Mouse (Mus musculus) small intestine, adult 2 months (tissue): ENCODE measurements around the gene Itgav. TPM values are rescaled to one million over a fixed set of nuclear protein-coding genes. Genes with fewer than 3 reads are reported as not detected.

ENCODE experiments used
- H3K27ac ChIP-seq: fragments of 200-500 bp; 2 replicates; pipeline ENCODE4 v1.5.1; 2012; ENCODE audit warnings: low read depth, low read length, control low read depth, inconsistent platforms; ENCODE audit not compliant: insufficient read depth
- H3K27me3 ChIP-seq: fragments of 200-500 bp; 2 replicates; pipeline ENCODE4 v1.6.1; 2012; ENCODE audit warnings: mild to moderate bottlenecking, moderate library complexity, low read length, inconsistent platforms; ENCODE audit not compliant: control insufficient read depth, insufficient read depth
- H3K36me3 ChIP-seq: fragments of 200-500 bp; 2 replicates; pipeline ENCODE4 v1.6.1; 2012; ENCODE audit warnings: mild to moderate bottlenecking, low read length, control low read depth, inconsistent platforms; ENCODE audit not compliant: control insufficient read depth, insufficient read depth
- H3K4me1 ChIP-seq: fragments of 200-500 bp; 2 replicates; pipeline ENCODE4 v1.6.1; 2012; ENCODE audit warnings: low read length, inconsistent platforms, mixed read lengths; ENCODE audit not compliant: control insufficient read depth, insufficient read depth, insufficient read length
- H3K4me3 ChIP-seq: fragments of 200-500 bp; 2 replicates; pipeline ENCODE4 v1.5.1; 2012; ENCODE audit warnings: low read depth, mild to moderate bottlenecking, control low read depth, inconsistent platforms, low read length, moderate library complexity
- CTCF ChIP-seq: fragments of 200-500 bp; IDR thresholded peaks from 2 replicates; pipeline ENCODE4 v1.5.1; 2012; ENCODE audit warnings: low read depth, mild to moderate bottlenecking, control low read depth, inconsistent platforms, low read length, moderate library complexity, mixed read lengths; ENCODE audit not compliant: insufficient replicate concordance, insufficient read length; ENCODE audit errors: extremely low read depth
- POLR2A ChIP-seq: fragments of 200-500 bp; IDR thresholded peaks from 2 replicates; pipeline ENCODE4 v1.6.1; 2012; ENCODE audit warnings: low read depth, mild to moderate bottlenecking, control low read depth, inconsistent platforms, low read length, moderate library complexity
- WGBS: fragments of 180-500 bp; shearing (Covaris S2); methylation state at CpG from one replicate; pipeline ENCODE4 v1.1.7; 2018; 5-methylcytosine and 5-hydroxymethylcytosine counted together
- polyA plus RNA-seq: library from polyadenylated mRNA; depleted of rRNA; stranded (reverse); fragments of >200 nt; gene quantifications from 2 replicates; pipeline ENCODE4 v1.2.3, GENCODE M21; 2012

Gene Itgav
- polyA plus RNA-seq, 1 experiment, result 43.9 TPM

DNA sequence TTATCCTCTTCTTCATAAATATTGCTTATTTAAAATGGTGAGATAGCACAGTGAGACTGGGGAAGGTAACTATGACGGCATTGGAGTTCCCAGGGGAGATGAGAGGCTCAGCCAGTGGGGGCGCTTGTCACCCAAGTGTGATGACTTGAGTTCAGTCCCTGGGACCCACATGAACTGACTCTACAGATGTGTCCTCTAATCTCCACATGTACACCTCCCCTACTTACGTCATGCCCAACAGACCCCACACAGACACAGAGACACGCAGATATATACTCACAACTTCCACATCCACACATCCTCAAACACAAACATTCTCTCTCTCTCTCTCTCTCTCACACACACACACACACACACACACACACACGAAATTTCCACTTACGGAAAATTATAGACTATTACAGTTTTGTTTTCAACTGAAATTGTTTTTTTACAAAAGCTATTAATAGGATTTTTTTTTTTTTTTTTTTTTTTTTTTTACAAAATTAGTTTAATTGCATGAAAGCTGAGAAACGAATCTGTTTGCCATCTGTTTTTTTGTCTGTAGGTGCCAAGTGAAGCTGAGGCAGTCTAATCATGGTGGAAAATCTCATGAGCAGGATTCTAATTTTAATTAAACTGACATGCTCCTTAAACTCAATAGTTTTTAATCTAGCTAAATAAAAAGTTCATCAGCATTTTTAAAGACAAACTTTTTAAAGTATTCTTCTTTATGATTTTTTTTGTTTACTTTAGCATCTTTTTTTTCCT is 38.1 kb downstream of the Itgav start:
- no peak overlapping the region for H3K4me3 ChIP-seq
- H3K27me3 ChIP-seq, result no peaks in the 10 kb centered on the region
- no peak for TF ChIP-seq POLR2A
- no peak for TF ChIP-seq CTCF
- peaks cover 13% of the 10 kb centered on the region for H3K36me3 ChIP-seq
- peaks cover 3% of the 10 kb centered on the region; the same call in 1 of the 2 replicates for H3K4me1 ChIP-seq
- no peak overlapping the region for H3K27ac ChIP-seq
- WGBS, result 85% methylated on average over 7 of the region's 7 CpGs

DNA sequence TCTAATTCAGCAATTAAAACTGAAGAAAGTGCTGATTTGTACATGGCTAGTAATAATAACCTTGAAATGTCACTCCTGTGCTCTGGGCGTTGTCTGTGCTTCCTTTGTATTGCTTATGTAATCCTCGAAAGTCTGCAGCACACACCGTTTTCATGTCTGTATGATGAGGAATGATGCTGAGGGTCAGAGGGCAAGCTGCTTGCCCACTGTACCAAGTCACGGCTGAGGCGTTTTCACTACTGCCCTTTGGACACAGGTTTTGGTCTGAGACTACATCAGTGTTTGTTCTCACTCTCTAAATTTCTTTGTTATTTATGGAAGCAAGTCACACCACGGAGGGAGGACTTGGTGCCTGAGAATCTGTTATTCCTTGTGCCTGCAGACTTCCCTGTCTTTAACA is 41.9 kb downstream of the Itgav start:
- 70% methylated on average over 6 of the region's 6 CpGs for WGBS
- Histone ChIP-seq H3K4me1 (no peaks in the 10 kb centered on the region), H3K36me3 (peaks cover 22% of the 10 kb centered on the region), H3K4me3 (no peak overlapping the region), H3K27me3 (no peaks in the 10 kb centered on the region), H3K27ac (no peak overlapping the region)
- TF ChIP-seq CTCF, result no peak
- no peak for TF ChIP-seq POLR2A

GRCm38 (mm10) chr2:83766878-83767277 is 42.7 kb downstream of the Itgav start:
- Histone ChIP-seq H3K4me3 (no peak overlapping the region), H3K27me3 (no peaks in the 10 kb centered on the region), H3K27ac (no peak overlapping the region), H3K4me1 (no peaks in the 10 kb centered on the region), H3K36me3 (peaks cover 22% of the 10 kb centered on the region)
- no peak for TF ChIP-seq POLR2A
- no peak for TF ChIP-seq CTCF
- WGBS, result 69% methylated on average over 1 of the region's 1 CpGs

DNA sequence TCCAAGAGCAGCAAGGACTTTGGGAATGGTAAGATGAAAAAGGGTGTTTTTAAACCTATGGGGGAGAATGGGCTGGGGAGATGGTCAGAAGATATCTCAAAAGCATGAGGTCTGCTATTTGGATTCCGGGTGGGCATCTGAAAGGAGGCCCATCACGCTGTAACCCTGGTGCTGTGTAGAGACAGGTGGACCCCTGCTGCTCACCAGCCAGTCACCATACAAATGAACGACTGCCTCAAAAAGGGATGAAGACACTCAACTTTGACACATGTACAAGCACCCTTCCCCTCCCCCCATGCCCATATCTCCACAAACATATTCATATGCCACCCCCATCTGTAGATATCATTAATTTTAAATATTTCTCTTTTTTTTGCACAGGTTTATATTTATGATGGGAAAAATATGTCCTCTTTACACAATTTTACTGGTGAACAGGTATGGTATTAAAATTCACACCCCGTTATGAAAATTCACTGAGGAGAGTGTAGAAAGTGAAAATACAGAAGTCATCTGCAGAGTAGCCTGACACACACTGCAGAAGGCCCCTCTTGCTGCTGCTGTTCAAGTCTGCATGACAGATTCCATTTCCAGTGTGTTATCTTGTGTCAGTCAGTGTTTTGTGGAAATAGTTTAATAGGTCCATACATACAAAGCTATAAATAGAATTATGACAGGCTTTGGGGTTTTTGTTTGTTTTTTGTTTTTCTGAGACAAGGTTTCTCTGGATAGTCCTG is 44.3 kb downstream of the Itgav start:
- no peak for TF ChIP-seq CTCF
- TF ChIP-seq POLR2A, result no peak
- Histone ChIP-seq H3K27me3 (no peaks in the 10 kb centered on the region), H3K4me3 (no peak overlapping the region), H3K4me1 (no peaks in the 10 kb centered on the region), H3K27ac (no peak overlapping the region), H3K36me3 (peaks cover 25% of the 10 kb centered on the region)
- WGBS, result 85% methylated on average over 4 of the region's 4 CpGs

DNA sequence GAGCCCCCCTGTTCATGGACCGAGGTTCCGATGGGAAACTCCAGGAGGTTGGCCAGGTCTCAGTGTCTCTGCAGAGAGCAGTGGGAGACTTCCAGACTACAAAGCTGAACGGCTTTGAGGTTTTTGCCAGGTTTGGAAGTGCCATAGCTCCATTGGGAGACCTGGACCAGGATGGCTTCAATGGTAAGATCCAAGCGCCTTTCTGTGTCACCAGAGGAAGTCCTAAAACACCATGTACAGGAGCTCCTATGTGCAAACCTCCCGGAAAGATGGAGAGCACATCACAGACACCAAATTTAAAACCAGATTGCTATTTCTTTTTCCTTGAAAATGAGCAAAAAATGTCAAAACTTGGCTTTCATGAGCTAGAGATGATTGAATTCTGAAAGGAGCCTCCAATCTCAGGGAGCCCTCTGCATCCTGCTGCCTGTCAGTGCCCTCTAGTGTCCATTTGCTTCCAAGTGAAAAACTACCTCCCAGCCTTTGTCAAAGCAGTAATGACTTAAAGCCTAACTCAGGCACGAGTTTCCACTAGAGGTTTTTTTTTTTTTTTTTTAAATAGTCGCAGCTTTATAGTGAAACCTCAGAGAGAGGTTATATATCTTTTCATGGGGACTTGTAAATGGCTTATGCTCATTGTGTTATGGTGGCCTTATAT is 47.1 kb downstream of the Itgav start:
- no peak overlapping the region for H3K27ac ChIP-seq
- H3K36me3 ChIP-seq, result peaks cover 23% of the 10 kb centered on the region
- TF ChIP-seq POLR2A, result no peak
- TF ChIP-seq CTCF, result peak; percentile 85; the same call in 1 of the 2 replicates
- no peaks in the 10 kb centered on the region for H3K4me1 ChIP-seq
- H3K4me3 ChIP-seq, result no peak overlapping the region
- no peaks in the 10 kb centered on the region for H3K27me3 ChIP-seq
- WGBS, result 59% methylated on average over 7 of the region's 7 CpGs

DNA sequence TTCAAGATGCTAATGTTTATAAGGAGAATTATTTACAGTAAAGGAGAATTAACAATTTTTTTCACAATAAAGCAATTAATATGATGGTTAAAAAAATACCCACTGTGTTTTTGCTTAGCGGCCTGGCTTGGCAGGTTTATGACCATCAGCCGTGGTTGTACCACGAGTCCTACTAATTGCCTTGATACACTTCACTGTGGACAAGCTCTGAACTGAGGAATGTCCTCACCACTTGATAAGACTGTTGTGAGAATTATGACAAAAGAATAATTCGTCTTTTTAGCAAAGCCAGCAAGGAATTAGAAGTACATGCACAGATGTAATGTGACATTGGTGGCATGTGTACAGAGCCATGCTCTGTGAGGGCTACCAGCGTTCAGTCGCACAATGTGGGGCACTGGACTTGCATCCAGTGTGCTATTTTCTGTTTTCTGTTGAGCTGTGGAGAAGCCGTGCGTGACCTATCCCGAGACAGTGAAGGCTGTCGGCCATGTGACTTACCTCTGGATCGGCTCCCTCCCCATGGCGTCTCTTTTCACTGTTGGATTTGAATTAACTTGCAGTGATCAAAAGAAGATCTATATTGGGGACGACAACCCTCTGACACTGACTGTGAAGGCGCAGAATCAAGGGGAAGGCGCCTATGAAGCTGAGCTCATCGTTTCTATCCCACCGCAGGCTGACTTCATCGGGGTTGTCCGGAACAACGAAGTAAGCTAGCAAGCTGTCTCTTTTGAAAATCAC is 67.3 kb downstream of the Itgav start:
- H3K36me3 ChIP-seq, result peaks cover 40% of the 10 kb centered on the region
- 92% methylated on average over 20 of the region's 20 CpGs for WGBS
- TF ChIP-seq CTCF (no peak), POLR2A (no peak)
- H3K4me1 ChIP-seq, result no peaks in the 10 kb centered on the region
- H3K27me3 ChIP-seq, result no peaks in the 10 kb centered on the region
- no peak overlapping the region for H3K27ac ChIP-seq
- H3K4me3 ChIP-seq, result no peak overlapping the region
